Mouse (Mus musculus): ENCODE measurements around the gene Wwp2. TPM values are rescaled to one million over a fixed set of nuclear protein-coding genes. Genes with fewer than 3 reads are reported as not detected.

Wwp2 gene
- polyA plus RNA-seq, 1 experiment from 2014 or later, result 39.4 TPM

DNA sequence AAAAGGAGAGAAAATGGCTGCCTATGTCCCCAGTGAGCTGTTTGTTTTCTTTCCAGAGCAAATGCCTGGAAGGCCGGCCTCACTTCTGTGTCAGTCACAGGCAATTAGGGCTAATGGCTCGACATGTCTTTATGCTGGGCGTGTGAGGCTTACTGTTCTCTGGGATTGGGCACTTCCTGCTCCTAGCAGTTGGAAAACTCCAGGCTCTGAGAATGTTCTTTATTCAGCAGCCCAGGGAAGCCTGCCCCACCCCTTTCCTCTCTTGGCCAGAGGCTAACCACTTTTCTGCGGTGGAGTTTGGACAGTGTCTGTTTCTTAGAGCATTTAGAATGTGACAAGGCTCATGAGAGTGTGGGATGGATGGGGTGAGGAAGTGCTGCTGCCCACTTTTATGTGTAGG, 83.7 kb downstream of the Wwp2 start:
- Histone ChIP-seq H3K27ac (replicated peaks) (peak overlapping the region; percentile 46; the same call in 1 of the 2 replicates), H3K4me3 (no peak overlapping the region), H3K4me2 (replicated peaks) (no peak overlapping the region), H3K4me1 (peaks cover 5% of the 10 kb centered on the region), H3K9ac (replicated peaks) (no peak overlapping the region), H3K27me3 (no peaks in the 10 kb centered on the region), H3K9me3 (no peaks in the 10 kb centered on the region), H3K36me3 (peaks cover 6% of the 10 kb centered on the region; the same call in 1 of the 2 replicates)
- 9% methylated on average over 4 of the region's 4 CpGs for WGBS
- peak; percentile 80 for ATAC-seq (replicated peaks)

DNA sequence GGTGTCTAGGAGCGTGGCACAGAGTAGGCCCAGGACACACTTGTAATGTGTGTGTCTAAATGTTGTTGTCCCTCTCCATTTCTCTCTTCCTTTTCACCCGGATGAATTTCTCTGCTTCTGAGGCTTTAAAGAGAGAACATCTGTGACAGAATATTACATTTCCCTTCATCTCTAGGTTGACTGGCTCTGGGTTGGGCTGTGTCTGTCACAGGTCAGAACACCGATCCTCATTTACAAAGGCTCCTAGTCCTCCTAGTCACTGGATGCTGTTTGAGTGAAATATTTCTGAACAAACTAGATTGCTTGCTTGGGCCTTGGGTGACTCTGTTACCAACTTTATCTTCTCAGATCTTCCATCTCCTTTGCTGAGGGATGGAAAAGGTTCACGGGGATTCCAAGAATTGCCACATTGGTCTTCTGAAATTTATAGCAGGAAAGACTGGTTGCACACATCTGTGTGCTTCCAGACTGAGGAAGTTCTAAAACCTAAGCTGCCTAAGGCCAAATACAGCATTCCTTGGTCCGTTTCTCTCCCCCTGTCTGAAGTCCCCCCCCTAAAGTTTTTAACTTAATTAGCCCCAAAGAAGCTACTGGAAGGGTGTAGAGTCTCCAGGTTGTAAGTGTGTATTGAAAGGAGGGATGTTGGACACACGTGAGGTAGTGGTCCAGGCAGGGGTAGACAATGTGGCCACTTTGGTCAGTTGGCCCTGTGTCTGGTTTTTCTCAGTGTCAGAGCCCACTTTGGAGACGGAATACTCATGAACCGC, 85.8 kb downstream of the Wwp2 start:
- Histone ChIP-seq H3K4me3 (no peak overlapping the region), H3K4me1 (peaks cover 5% of the 10 kb centered on the region), H3K9ac (replicated peaks) (no peak overlapping the region), H3K27ac (replicated peaks) (no peak overlapping the region), H3K36me3 (peaks cover 6% of the 10 kb centered on the region; the same call in 1 of the 2 replicates), H3K9me3 (no peaks in the 10 kb centered on the region), H3K27me3 (no peaks in the 10 kb centered on the region), H3K4me2 (replicated peaks) (no peak overlapping the region)
- ATAC-seq (replicated peaks), result no peak
- 86% methylated on average over 8 of the region's 8 CpGs for WGBS

DNA sequence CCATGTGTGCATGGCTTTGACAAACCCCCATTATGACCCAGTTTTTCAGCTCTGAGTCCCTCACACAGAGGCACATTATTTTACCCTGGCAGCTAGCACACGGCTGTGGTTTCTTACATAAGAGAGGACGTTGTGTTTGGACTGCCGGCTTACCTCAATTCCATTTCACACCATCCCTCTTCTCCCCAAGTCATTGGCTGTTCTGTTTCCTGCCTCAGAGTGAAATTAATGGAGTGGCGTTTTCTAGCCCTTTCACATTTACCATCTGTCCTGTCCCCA, 86.3 kb downstream of the Wwp2 start:
- WGBS, result 61% methylated on average over 4 of the region's 4 CpGs
- no peak overlapping the region for H3K4me3 ChIP-seq
- H3K27ac ChIP-seq (replicated peaks), result no peak overlapping the region
- H3K27me3 ChIP-seq, result no peaks in the 10 kb centered on the region
- H3K9me3 ChIP-seq, result no peaks in the 10 kb centered on the region
- no peak overlapping the region for H3K9ac ChIP-seq (replicated peaks)
- H3K4me1 ChIP-seq, result peaks cover 5% of the 10 kb centered on the region
- H3K4me2 ChIP-seq (replicated peaks), result no peak overlapping the region
- H3K36me3 ChIP-seq, result peaks cover 6% of the 10 kb centered on the region; the same call in 1 of the 2 replicates
- ATAC-seq (replicated peaks), result no peak

DNA sequence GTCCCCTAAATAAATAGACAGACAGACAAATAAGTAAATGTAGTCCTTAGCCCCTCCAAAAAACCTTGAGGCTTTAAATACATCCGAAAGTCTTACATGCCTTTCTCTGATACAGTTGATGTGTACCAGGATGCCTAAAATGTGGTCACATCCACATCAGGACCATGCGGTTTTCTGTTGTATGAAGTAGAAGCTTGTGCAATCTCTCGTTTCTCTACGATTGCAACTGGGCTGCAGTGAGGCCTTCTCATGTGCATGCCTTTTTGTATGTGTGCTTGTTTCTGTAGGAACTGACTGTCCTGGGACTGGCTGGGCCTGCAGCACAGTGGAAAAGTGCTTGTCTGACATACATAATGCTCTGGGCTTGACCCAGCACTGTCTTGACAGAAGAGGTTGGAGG, 88.4 kb downstream of the Wwp2 start:
- no peak for ATAC-seq (replicated peaks)
- peaks cover 5% of the 10 kb centered on the region for H3K4me1 ChIP-seq
- H3K9me3 ChIP-seq, result no peaks in the 10 kb centered on the region
- no peak overlapping the region for H3K27ac ChIP-seq (replicated peaks)
- no peaks in the 10 kb centered on the region for H3K27me3 ChIP-seq
- H3K4me2 ChIP-seq (replicated peaks), result no peak overlapping the region
- H3K4me3 ChIP-seq, result no peak overlapping the region
- no peak overlapping the region for H3K9ac ChIP-seq (replicated peaks)
- no peaks in the 10 kb centered on the region for H3K36me3 ChIP-seq
- WGBS, result 90% methylated on average over 4 of the region's 4 CpGs

DNA sequence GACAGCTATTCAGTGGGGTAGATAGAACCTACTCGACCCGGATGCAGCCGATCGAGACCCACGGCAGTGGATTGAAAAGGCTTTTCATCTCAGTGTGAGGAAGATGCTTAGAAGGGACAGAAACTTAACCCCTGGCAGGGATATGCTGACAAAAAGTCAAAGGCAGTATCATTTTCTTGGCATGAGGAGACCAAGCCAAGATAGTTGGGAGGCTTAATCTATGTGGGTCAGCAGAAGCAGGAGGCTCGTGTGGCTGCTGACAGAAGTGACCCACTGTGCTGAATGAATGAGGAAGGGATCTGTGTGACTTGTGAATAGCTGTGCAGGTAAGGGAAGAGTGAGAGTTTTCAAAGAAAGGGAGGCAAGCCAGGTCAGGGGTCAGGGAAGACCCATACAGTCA, 92.6 kb downstream of the Wwp2 start:
- Histone ChIP-seq H3K9me3 (no peaks in the 10 kb centered on the region), H3K36me3 (no peaks in the 10 kb centered on the region), H3K4me2 (replicated peaks) (no peak overlapping the region), H3K27ac (replicated peaks) (no peak overlapping the region), H3K4me1 (no peaks in the 10 kb centered on the region), H3K9ac (replicated peaks) (no peak overlapping the region), H3K4me3 (no peak overlapping the region), H3K27me3 (no peaks in the 10 kb centered on the region)
- 62% methylated on average over 6 of the region's 6 CpGs for WGBS
- no peak for ATAC-seq (replicated peaks)

DNA sequence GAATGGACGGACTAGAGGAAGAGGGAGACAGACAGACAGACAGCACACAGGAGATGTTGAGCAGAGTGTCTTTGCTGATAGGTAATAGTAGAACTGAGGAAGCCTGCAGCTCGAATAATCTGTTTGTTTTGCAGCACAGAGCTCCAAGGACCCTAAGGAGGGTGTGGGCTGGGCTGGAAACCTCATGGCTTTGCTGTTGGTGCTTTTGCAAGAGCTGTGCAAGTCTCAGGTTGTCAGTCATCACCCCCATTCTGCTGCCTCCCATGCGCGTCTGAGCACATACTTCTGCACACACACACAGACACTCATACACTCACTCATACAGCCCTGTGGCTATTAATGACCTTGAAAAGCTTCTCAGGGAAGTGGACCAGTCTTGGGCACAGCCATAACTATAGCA, 101.3 kb downstream of the Wwp2 start:
- Histone ChIP-seq H3K9ac (replicated peaks) (no peak overlapping the region), H3K4me1 (no peaks in the 10 kb centered on the region), H3K4me2 (replicated peaks) (no peak overlapping the region), H3K9me3 (no peaks in the 10 kb centered on the region), H3K27me3 (no peaks in the 10 kb centered on the region), H3K27ac (replicated peaks) (no peak overlapping the region), H3K4me3 (no peak overlapping the region), H3K36me3 (0 out of 2 replicates have a peak, but pooled peaks cover 7% of the 10 kb centered on the region)
- 95% methylated on average over 4 of the region's 4 CpGs for WGBS
- ATAC-seq (replicated peaks), result no peak

DNA sequence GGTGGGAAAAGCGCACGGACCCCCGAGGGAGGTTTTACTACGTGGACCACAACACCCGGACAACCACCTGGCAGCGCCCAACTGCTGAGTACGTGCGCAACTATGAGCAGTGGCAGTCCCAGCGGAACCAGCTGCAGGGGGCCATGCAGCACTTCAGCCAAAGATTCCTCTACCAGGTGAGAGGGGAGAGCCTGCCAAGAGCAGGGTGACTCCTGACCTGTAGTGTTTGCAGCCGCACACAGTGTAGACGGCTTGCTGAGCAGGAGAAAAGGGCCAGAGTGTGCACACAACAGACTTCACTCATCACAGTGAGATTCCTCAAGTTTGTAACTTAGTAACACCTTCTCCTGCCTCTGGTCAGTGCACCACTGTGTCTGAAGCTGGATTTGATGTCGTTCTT, 104.5 kb downstream of the Wwp2 start:
- Histone ChIP-seq H3K36me3 (0 out of 2 replicates have a peak, but pooled peaks cover 7% of the 10 kb centered on the region), H3K9ac (replicated peaks) (no peak overlapping the region), H3K9me3 (no peaks in the 10 kb centered on the region), H3K4me3 (no peak overlapping the region), H3K4me2 (replicated peaks) (no peak overlapping the region), H3K27ac (replicated peaks) (no peak overlapping the region), H3K27me3 (no peaks in the 10 kb centered on the region), H3K4me1 (no peaks in the 10 kb centered on the region; the same call in 1 of the 2 replicates)
- no peak for ATAC-seq (replicated peaks)
- 93% methylated on average over 12 of the region's 12 CpGs for WGBS

DNA sequence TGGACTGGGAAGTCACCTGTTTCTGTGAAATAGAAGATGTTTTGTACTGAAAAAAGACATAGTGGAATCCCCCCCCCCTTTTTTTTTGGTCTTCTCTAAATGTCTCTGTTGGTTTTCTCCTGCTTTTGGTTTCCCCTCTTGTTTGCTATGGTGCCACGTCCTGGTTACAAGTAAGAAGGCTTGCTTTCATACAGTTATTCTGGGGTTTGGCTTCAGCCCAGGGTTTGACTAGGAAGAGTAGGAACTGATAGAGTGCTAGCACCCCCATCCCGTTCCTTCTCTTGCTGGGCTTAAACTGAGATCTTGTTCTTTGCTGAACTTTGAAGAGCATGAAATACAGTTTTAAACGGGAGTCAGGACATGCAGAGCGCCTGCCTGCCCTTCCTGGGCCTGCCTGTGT, 105.2 kb downstream of the Wwp2 start:
- no peak for ATAC-seq (replicated peaks)
- Histone ChIP-seq H3K9ac (replicated peaks) (no peak overlapping the region), H3K9me3 (no peaks in the 10 kb centered on the region), H3K4me2 (replicated peaks) (no peak overlapping the region), H3K27me3 (no peaks in the 10 kb centered on the region), H3K4me3 (no peak overlapping the region), H3K4me1 (no peaks in the 10 kb centered on the region; the same call in 1 of the 2 replicates), H3K36me3 (0 out of 2 replicates have a peak, but pooled peaks cover 7% of the 10 kb centered on the region), H3K27ac (replicated peaks) (no peak overlapping the region)
- 88% methylated on average over 4 of the region's 4 CpGs for WGBS

DNA sequence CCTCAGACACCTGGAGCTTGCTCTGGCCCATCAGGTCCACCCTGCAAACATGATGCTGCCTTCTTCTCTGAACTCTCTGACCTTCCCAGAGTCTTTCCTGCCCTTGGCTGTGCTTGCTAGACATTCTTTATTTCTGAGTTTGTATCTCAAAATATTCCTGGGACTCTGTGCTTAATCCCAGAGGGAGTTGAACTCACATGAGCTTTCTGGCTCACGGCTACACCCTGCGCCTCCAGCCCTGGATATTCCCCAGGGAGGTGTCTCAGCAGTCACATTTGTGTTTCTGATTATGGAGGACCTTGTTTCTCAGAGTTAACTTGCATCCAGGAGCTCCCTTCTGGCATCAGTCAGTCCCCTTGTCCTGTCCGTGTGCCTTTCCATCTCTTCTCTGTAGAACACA, 106.0 kb downstream of the Wwp2 start:
- 94% methylated on average over 3 of the region's 3 CpGs for WGBS
- H3K36me3 ChIP-seq, result 0 out of 2 replicates have a peak, but pooled peaks cover 7% of the 10 kb centered on the region

DNA sequence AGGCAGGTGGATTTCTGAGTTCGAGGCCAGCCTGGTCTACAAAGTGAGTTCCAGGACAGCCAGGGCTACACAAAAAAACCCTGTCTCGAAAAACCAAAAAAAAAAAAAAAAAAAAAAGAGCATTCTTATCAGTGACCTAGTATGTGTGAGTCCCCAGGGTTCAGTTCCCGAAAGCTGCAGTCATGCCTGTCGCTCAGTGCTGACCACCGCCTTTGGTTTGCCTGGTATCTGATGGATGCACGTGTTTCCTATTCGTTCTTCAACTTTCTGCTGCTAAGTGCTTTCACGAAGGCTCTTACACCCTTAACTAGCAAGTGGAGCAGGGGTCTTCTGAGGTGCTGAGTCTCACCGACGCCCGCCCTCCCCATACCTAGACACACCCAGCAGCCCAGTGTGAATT, 107.5 kb downstream of the Wwp2 start:
- Histone ChIP-seq H3K9ac (replicated peaks) (no peak overlapping the region), H3K36me3 (0 out of 2 replicates have a peak, but pooled peaks cover 7% of the 10 kb centered on the region), H3K4me3 (no peak overlapping the region), H3K9me3 (no peaks in the 10 kb centered on the region), H3K27ac (replicated peaks) (no peak overlapping the region), H3K27me3 (no peaks in the 10 kb centered on the region), H3K4me2 (replicated peaks) (no peak overlapping the region), H3K4me1 (no peaks in the 10 kb centered on the region; the same call in 1 of the 2 replicates)
- ATAC-seq (replicated peaks), result no peak
- whole genome bisulfite sequencing, result 97% methylated on average over 10 of the region's 11 CpGs

More for the DNA sequence above, 106.0 kb downstream of the Wwp2 start:
- Histone ChIP-seq H3K9ac (replicated peaks) (no peak overlapping the region), H3K27ac (replicated peaks) (no peak overlapping the region), H3K4me1 (no peaks in the 10 kb centered on the region; the same call in 1 of the 2 replicates), H3K9me3 (no peaks in the 10 kb centered on the region), H3K4me3 (no peak overlapping the region), H3K27me3 (no peaks in the 10 kb centered on the region), H3K4me2 (replicated peaks) (no peak overlapping the region)
- no peak for ATAC-seq (replicated peaks)

DNA sequence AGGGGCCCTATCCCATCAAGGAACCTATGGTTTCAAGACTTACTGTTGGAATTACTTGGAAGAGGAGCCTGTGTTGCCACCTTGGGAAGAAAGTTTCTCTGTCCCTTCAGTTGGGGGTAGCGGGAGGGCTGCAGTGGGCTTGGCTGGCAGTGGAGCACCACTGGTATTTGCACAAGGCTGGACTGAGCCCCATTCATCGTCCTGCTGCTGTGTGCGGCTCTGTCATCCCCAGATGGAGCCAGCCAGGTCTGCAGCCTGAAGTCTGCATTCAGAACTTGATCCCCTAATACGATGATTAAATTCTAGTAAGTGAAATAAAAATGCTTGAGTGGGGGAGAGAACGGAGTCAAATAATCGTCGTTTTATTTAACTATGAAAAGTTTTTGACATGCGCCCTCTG, 108.0 kb downstream of the Wwp2 start:
- WGBS, result 75% methylated on average over 8 of the region's 8 CpGs
- Histone ChIP-seq H3K4me3 (no peak overlapping the region), H3K36me3 (peaks cover 8% of the 10 kb centered on the region; the same call in 1 of the 2 replicates), H3K4me1 (no peaks in the 10 kb centered on the region; the same call in 1 of the 2 replicates), H3K9ac (replicated peaks) (no peak overlapping the region), H3K27me3 (no peaks in the 10 kb centered on the region), H3K9me3 (no peaks in the 10 kb centered on the region), H3K4me2 (replicated peaks) (no peak overlapping the region), H3K27ac (replicated peaks) (no peak overlapping the region)
- no peak for ATAC-seq (replicated peaks)

DNA sequence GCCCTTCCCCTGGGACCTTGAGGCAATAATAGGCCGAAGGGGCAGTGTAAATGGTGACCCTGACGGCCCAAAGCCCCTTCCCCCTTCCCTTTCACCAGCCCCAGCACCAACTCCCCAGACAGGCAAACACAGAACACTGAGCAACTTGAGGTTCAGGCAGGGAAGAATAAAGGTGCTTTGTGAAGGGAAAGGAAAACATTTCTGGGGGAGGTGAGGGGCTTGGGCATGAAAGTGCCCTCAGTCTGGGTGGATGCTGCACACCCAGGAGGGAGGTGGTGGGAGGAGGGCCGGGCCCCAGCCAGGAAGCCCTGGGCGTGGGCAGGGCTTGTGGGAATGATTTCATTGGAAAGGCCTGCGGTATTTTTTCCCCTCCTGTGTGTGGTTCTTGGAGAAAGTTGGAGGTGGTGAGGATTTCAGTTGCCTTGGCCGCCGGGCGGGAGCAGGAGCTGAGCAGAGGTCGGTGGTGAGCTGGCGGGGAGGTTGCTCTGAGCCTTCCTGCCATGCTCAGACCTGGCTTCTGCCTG, 108.5 kb downstream of the Wwp2 start:
- ATAC-seq (replicated peaks), result no peak
- 58% methylated on average over 10 of the region's 10 CpGs for WGBS
- Histone ChIP-seq H3K9me3 (no peaks in the 10 kb centered on the region), H3K27me3 (no peaks in the 10 kb centered on the region), H3K27ac (replicated peaks) (no peak overlapping the region), H3K9ac (replicated peaks) (no peak overlapping the region), H3K4me2 (replicated peaks) (no peak overlapping the region), H3K4me3 (no peak overlapping the region), H3K36me3 (peaks cover 9% of the 10 kb centered on the region; the same call in 1 of the 2 replicates), H3K4me1 (no peaks in the 10 kb centered on the region; the same call in 1 of the 2 replicates)
